Mouse (Mus musculus) layer of hippocampus, adult 6 months (tissue): ENCODE measurements around the gene Tbc1d23. TPM values are rescaled to one million over a fixed set of nuclear protein-coding genes. Genes with fewer than 3 reads are reported as not detected.

Experiments used
- long read RNA-seq, 2 experiments: library from polyadenylated mRNA; unstranded; transcript quantifications; one replicate each; pipeline ENCODE4 v2.0.0; 2019 to 2020
- polyA plus RNA-seq: library from polyadenylated mRNA; unstranded; fragments of <200 nt; fragmentation: Nextera tagmentation; gene quantifications from 2 replicates; pipeline ENCODE4 v1.2.3, GENCODE M21; 2021

The Tbc1d23 gene
- 10.0 and 10.5 TPM in 2 replicates for polyA plus RNA-seq
- long read RNA-seq, experiment 1, transcript Tbc1d23-203 (19 exons, 3,112 nt): major isoform, 6 of 28 reads
- long read RNA-seq, experiment 1, partial matches to known transcripts: 4 of 28 reads
- long read RNA-seq, experiment 1, other reads (novel, unspliced or antisense): 15 of 28 reads
- long read RNA-seq, experiment 2, transcript Tbc1d23-203 (19 exons, 3,112 nt): major isoform, 52 of 117 reads
- long read RNA-seq, experiment 2, transcript Tbc1d23-201 (18 exons, 3,690 nt): minor isoform, 12 of 117 reads
- long read RNA-seq, experiment 2, transcript Tbc1d23-205 (5 exons, 853 nt): minor isoform, 7 of 117 reads
- long read RNA-seq, experiment 2, partial matches to known transcripts: 8 of 117 reads
- long read RNA-seq, experiment 2, other reads (novel, unspliced or antisense): 38 of 117 reads

GRCm38 (mm10) chr16:57231089-57231936 lies at the start of gene Tbc1d23:
TSS of gene Tbc1d23 (minus strand) at chr16:57231504.

GRCm38 (mm10) chr16:57166611-57167513 lies 64.4 kb downstream of the Tbc1d23 start, which contains the start of gene Nit2:
TSS of gene Nit2 (minus strand) at chr16:57167341.

GRCm38 (mm10) chr16:57120913-57121815 lies 110.1 kb downstream of the Tbc1d23 start, which contains the start of gene Tomm70a:
TSS of gene Tomm70a (plus strand) at chr16:57121703.

Other genes starting within 250 kb of the Tbc1d23 start
- 0.10 TPM in 1 of 2 replicates, not detected in the other for gene Tmem45a2, start 160.1 kb downstream of the Tbc1d23 start, polyA plus RNA-seq
- 33.9 and 36.5 TPM in 2 replicates for gene Tomm70a, start 109.8 kb downstream of the Tbc1d23 start, polyA plus RNA-seq
- gene Nit2, start 64.2 kb downstream of the Tbc1d23 start, polyA plus RNA-seq: 21.8 and 23.6 TPM in 2 replicates
- not detected in 2 replicates for gene Tmem30c, start 61.4 kb upstream of the Tbc1d23 start, polyA plus RNA-seq
- 0.97 and 1.3 TPM in 2 replicates for gene Filip1l, start 121.6 kb upstream of the Tbc1d23 start, polyA plus RNA-seq